Mouse (Mus musculus): ENCODE measurements around the gene Naa15. TPM values are rescaled to one million over a fixed set of nuclear protein-coding genes. Genes with fewer than 3 reads are reported as not detected.
"Not testable (repeated sequence)": the region's sequence is repeated elsewhere in the genome, so short reads cannot be mapped to it uniquely, and the experiment has no call there.

The Naa15 gene
- polyA plus RNA-seq, 1 experiment from 2014 or later = 32.6 TPM

DNA sequence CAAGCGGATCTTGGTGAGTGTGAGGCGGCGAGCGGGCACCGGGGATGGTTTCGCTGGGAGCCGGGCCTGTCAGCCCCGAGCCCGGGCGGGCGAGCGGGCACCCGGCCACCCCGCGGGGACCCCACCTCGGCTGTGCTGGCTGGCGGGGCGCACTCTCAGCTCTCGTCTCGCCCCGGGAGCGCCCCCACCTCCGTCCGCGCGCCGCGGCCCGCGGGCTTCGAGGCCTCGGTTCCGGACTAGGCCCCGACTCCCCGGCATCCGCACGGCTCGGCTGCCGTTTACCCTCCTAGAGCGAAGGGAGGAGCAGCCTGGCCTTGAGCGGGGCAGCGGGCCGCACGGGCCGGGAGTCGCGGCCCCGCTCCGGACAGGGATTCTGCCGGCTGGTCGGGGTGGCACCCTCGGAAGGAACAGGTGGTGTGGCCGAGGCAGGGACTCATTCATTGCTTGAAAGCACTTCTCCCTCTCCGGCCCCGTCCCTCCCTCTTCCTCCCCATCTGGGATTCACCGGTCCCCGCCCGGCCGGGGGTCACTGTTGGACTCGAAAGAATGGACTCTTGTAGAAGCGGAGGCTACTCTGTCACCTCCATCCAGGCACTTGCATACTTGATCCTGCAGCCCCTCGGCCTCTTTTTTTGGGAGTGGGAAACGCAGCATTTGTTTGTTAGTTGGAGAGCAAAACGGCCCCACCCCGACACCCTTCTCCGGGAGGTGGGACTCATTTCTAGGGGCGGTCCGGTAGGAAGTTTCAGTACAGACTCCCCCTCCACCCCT is 1.6 kb downstream of the Naa15 start:
- no peaks in the 10 kb centered on the region for H3K27me3 ChIP-seq (replicated peaks; ENCODE audit: control insufficient read depth, insufficient read depth, low read length)
- H3K9me3 ChIP-seq (ENCODE audit: control insufficient read depth, low read length) = no peaks in the 10 kb centered on the region
- H3K9ac ChIP-seq (ENCODE audit: low read depth, low read length) = peak overlapping the region; percentile 96
- WGBS = under 1% methylated on average over 33 of the region's 68 CpGs
- peak; percentile 64 for ATAC-seq
- H3K4me1 ChIP-seq (ENCODE audit: control insufficient read depth, insufficient read depth, low read depth, low read length) = peaks cover 20% of the 10 kb centered on the region
- peak overlapping the region; percentile 96 for H3K4me3 ChIP-seq (ENCODE audit: low read length)
- H3K4me2 ChIP-seq (ENCODE audit: low read length) = peak overlapping the region; percentile 89
- H3K27ac ChIP-seq (ENCODE audit: low read depth, low read length) = peak overlapping the region; percentile 90
- H3K36me3 ChIP-seq (ENCODE audit: control insufficient read depth, insufficient read depth, low read length) = no peaks in the 10 kb centered on the region

DNA sequence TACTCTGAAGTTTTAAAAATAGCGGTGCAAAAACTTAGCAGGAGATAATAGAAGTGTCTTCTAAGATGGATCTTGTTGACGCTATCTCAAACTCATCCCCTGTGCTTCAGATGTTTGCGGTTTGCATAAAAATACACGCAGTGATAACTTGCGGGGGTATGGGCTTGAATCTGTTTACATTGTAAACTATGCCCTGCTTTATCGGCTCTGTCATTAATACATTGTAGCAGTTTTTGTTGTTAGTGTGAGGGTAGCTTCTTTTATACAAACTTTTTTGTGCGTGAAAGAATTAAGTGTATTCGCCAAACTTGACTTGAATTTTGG is 2.1 kb downstream of the Naa15 start:
- H3K27ac ChIP-seq (ENCODE audit: low read depth, low read length) = no peak overlapping the region; the same call in 1 of the 2 replicates
- no peak for ATAC-seq
- H3K27me3 ChIP-seq (replicated peaks; ENCODE audit: control insufficient read depth, insufficient read depth, low read length) = no peaks in the 10 kb centered on the region
- H3K4me1 ChIP-seq (ENCODE audit: control insufficient read depth, insufficient read depth, low read depth, low read length) = peaks cover 20% of the 10 kb centered on the region
- H3K4me2 ChIP-seq (ENCODE audit: low read length) = peak overlapping the region; percentile 89
- peak overlapping the region; percentile 96 for H3K4me3 ChIP-seq (ENCODE audit: low read length)
- 7% methylated on average over 8 of the region's 8 CpGs for WGBS
- no peaks in the 10 kb centered on the region for H3K36me3 ChIP-seq (ENCODE audit: control insufficient read depth, insufficient read depth, low read length)
- H3K9me3 ChIP-seq (ENCODE audit: control insufficient read depth, low read length) = no peaks in the 10 kb centered on the region
- H3K9ac ChIP-seq (ENCODE audit: low read depth, low read length) = peak overlapping the region; percentile 96

DNA sequence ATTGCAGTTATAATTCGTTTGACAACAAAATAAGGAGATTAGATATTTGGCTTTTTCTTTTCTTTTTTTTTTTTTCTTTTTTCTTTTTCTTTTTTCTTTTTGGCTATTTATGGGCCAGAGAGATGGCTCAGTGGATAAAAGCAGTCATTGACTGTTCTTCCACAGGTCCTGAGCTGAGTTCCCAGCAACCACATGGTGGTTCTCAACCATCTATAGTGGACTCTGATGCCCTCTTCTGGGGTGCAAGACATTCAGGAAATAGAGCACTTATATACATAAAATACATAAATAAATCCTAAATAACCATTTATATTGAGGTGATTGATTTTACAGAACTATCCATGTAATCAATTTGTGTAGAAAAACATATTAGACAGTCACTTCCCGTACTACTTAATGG is 2.5 kb downstream of the Naa15 start:
- Histone ChIP-seq H3K9ac (ENCODE audit: low read depth, low read length) (no peak overlapping the region), H3K4me2 (ENCODE audit: low read length) (peak overlapping the region; percentile 89), H3K27ac (ENCODE audit: low read depth, low read length) (no peak overlapping the region), H3K9me3 (ENCODE audit: control insufficient read depth, low read length) (no peaks in the 10 kb centered on the region), H3K4me1 (ENCODE audit: control insufficient read depth, insufficient read depth, low read depth, low read length) (peaks cover 20% of the 10 kb centered on the region), H3K27me3 (replicated peaks; ENCODE audit: control insufficient read depth, insufficient read depth, low read length) (no peaks in the 10 kb centered on the region), H3K4me3 (ENCODE audit: low read length) (peak overlapping the region; percentile 96), H3K36me3 (ENCODE audit: control insufficient read depth, insufficient read depth, low read length) (no peaks in the 10 kb centered on the region)
- no peak for ATAC-seq
- WGBS = 47% methylated on average over 2 of the region's 2 CpGs

DNA sequence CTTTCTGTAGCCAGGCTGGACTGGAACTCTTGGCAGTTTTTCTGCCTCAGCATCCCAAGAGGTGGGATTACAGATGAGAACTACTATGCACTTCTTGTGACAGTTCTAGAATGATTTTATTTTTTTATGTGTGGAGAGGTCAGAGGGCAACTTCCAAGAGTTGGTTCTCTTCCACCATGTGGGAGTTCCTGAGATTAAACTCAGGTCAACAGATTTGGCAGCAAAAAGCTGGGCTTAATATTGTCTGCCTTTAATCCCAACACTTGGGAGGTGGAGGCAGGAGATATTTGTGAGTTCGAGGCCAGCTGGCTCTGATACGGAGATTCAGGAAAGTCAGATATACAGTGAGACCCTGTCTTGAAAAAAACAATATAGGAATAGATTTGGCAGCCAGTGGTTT is 3.0 kb downstream of the Naa15 start:
- Histone ChIP-seq H3K4me1 (ENCODE audit: control insufficient read depth, insufficient read depth, low read depth, low read length) (peaks cover 20% of the 10 kb centered on the region), H3K36me3 (ENCODE audit: control insufficient read depth, insufficient read depth, low read length) (no peaks in the 10 kb centered on the region), H3K27ac (ENCODE audit: low read depth, low read length) (no peak overlapping the region), H3K27me3 (replicated peaks; ENCODE audit: control insufficient read depth, insufficient read depth, low read length) (no peaks in the 10 kb centered on the region), H3K9me3 (ENCODE audit: control insufficient read depth, low read length) (no peaks in the 10 kb centered on the region), H3K9ac (ENCODE audit: low read depth, low read length) (no peak overlapping the region), H3K4me2 (ENCODE audit: low read length) (peak overlapping the region; percentile 89), H3K4me3 (ENCODE audit: low read length) (no peak overlapping the region)
- WGBS = 61% methylated on average over 2 of the region's 2 CpGs
- ATAC-seq = no peak

DNA sequence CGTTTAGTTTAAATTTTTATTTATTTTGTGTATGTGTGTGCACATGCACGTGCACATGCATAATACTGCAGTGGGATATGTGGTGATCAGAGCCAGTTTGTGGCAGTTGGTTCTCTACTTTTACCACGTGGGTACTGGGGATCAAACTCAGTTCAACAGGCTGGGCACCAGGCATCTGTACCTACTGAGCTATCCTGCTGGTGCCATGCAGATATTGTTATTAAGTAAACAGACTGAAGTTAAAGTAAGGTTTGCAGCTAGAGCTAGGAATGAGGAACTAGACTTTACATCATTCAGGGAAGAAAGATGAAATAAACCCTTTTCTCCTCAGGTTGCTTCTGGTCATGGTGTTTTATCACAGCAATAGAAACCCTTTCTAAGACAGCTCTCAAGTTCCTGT is 7.0 kb downstream of the Naa15 start:
- Histone ChIP-seq H3K9me3 (ENCODE audit: control insufficient read depth, low read length) (no peaks in the 10 kb centered on the region), H3K27ac (ENCODE audit: low read depth, low read length) (no peak overlapping the region), H3K4me1 (ENCODE audit: control insufficient read depth, insufficient read depth, low read depth, low read length) (peaks cover 16% of the 10 kb centered on the region), H3K9ac (ENCODE audit: low read depth, low read length) (no peak overlapping the region), H3K27me3 (replicated peaks; ENCODE audit: control insufficient read depth, insufficient read depth, low read length) (no peaks in the 10 kb centered on the region), H3K36me3 (ENCODE audit: control insufficient read depth, insufficient read depth, low read length) (no peaks in the 10 kb centered on the region), H3K4me3 (ENCODE audit: low read length) (no peak overlapping the region), H3K4me2 (ENCODE audit: low read length) (no peak overlapping the region)
- no peak for ATAC-seq
- WGBS = 88% methylated on average over 3 of the region's 3 CpGs

DNA sequence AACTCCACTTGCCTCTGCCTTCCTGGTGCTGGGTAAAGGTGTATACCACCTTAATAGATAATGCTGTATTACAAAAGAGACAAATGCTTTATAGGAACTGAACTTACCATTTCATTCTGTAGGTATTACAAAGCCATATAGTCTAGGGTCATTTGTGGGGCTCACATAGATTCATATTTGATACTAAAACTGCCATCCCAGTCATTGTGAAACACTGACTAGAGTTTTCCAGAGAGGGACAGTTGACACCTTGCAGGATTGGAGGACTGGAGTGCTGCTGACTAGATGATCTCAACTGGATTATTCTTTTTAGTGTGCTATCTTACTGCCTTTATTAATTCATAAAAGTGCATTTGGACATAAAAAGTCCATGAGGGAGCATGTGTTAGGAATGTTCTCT is 10.4 kb downstream of the Naa15 start:
- no peaks in the 10 kb centered on the region for H3K9me3 ChIP-seq (ENCODE audit: control insufficient read depth, low read length)
- no peak overlapping the region for H3K27ac ChIP-seq (ENCODE audit: low read depth, low read length)
- H3K4me1 ChIP-seq (ENCODE audit: control insufficient read depth, insufficient read depth, low read depth, low read length) = no peaks in the 10 kb centered on the region
- no peak for ATAC-seq
- no peak overlapping the region for H3K9ac ChIP-seq (ENCODE audit: low read depth, low read length)
- H3K4me2 ChIP-seq (ENCODE audit: low read length) = no peak overlapping the region
- no peaks in the 10 kb centered on the region for H3K27me3 ChIP-seq (replicated peaks; ENCODE audit: control insufficient read depth, insufficient read depth, low read length)
- no peak overlapping the region for H3K4me3 ChIP-seq (ENCODE audit: low read length)
- H3K36me3 ChIP-seq (ENCODE audit: control insufficient read depth, insufficient read depth, low read length) = no peaks in the 10 kb centered on the region

DNA sequence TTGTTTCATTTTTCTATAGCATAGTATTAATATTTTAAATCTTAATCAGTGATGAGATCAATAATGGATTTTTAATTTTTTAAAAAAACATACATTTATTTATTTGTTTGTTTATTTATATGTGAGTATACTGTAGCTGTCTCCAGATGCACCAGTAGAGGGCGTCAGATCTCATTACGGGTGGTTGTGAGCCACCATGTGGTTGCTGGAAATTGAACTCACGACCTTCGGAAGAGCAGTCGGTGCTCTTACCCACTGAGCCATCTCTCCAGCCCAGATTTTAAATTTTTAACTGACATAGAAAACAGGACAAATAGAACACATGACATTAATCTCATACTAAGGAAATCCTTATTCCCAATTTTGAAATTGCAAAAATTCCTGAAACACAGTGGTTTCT is 19.4 kb downstream of the Naa15 start:
- not testable (repeated sequence) for H3K9ac ChIP-seq (ENCODE audit: low read depth, low read length); H3K9me3 ChIP-seq (ENCODE audit: control insufficient read depth, low read length); H3K27ac ChIP-seq (ENCODE audit: low read depth, low read length); H3K36me3 ChIP-seq (ENCODE audit: control insufficient read depth, insufficient read depth, low read length); H3K27me3 ChIP-seq (replicated peaks; ENCODE audit: control insufficient read depth, insufficient read depth, low read length); ATAC-seq; H3K4me2 ChIP-seq (ENCODE audit: low read length); H3K4me1 ChIP-seq (ENCODE audit: control insufficient read depth, insufficient read depth, low read depth, low read length); H3K4me3 ChIP-seq (ENCODE audit: low read length)
- WGBS = 88% methylated on average over 5 of the region's 5 CpGs

DNA sequence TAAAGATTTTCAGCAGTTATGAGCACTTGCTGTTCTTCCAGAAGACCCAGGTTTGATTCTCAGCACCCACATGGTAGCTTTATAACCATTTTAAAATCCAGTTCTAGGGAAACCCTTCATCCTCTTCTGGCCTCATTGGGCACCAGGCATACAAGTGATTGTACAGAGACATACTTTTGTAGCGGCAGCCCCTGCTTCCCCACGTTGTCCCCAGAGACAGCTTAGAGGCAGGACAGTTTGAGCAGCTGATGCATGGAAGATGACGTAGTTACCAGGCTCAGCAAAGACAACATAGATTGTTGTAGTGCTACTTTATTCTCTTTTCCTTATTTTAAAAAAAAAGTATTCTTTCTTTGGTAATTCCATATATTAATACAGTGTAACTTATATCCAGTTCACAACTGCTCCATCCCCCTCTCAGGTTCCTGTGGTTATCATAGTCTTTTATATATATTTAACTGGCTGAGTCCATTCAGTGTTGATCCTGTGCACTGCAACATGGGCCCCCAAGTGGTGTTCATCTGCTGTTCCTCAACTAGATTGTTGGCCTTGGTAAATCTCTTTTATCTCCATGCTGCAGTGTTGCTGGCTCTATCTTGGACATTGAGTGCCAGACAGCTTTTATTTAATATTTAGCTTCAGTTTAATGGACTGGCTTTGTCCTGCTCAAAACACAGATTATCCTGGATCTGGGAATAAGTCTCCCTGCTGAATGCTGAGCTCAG is 20.1 kb downstream of the Naa15 start:
- H3K4me1 ChIP-seq (ENCODE audit: control insufficient read depth, insufficient read depth, low read depth, low read length) = no peaks in the 10 kb centered on the region
- no peak for ATAC-seq
- H3K4me3 ChIP-seq (ENCODE audit: low read length) = no peak overlapping the region
- no peaks in the 10 kb centered on the region for H3K27me3 ChIP-seq (replicated peaks; ENCODE audit: control insufficient read depth, insufficient read depth, low read length)
- 75% methylated on average over 3 of the region's 3 CpGs for WGBS
- H3K4me2 ChIP-seq (ENCODE audit: low read length) = no peak overlapping the region
- no peaks in the 10 kb centered on the region for H3K9me3 ChIP-seq (ENCODE audit: control insufficient read depth, low read length)
- no peaks in the 10 kb centered on the region for H3K36me3 ChIP-seq (ENCODE audit: control insufficient read depth, insufficient read depth, low read length)
- no peak overlapping the region for H3K27ac ChIP-seq (ENCODE audit: low read depth, low read length)
- H3K9ac ChIP-seq (ENCODE audit: low read depth, low read length) = no peak overlapping the region

DNA sequence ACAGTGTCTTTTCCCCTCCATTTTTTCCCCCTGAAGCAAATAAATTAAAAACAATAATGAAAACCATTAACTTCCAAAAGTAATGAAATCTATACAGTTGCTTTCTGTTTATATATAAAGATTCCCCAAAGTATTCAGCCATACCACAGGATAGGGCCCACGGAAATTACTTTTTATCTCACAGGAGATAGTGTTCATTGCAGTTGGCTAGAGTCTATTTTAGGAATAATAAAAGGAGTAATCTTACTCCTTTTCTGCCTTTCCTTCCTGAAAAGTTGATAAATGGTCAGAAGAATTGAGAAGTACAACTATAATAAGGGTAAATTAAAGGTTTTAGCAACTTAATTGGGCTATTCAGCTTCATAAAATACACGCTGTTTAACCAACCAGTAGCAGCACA is 53.6 kb downstream of the Naa15 start:
- Histone ChIP-seq H3K27me3 (replicated peaks; ENCODE audit: control insufficient read depth, insufficient read depth, low read length) (no peaks in the 10 kb centered on the region), H3K4me2 (ENCODE audit: low read length) (no peak overlapping the region), H3K27ac (ENCODE audit: low read depth, low read length) (no peak overlapping the region), H3K4me3 (ENCODE audit: low read length) (no peak overlapping the region), H3K36me3 (ENCODE audit: control insufficient read depth, insufficient read depth, low read length) (peaks cover 33% of the 10 kb centered on the region), H3K4me1 (ENCODE audit: control insufficient read depth, insufficient read depth, low read depth, low read length) (no peaks in the 10 kb centered on the region), H3K9ac (ENCODE audit: low read depth, low read length) (no peak overlapping the region), H3K9me3 (ENCODE audit: control insufficient read depth, low read length) (no peaks in the 10 kb centered on the region)
- WGBS = 91% methylated on average over 2 of the region's 2 CpGs
- no peak for ATAC-seq

Measured in hindbrain, embryonic 16.5 days (tissue).